Mouse (Mus musculus) limb, embryonic 12.5 days (tissue): Measurements from ENCODE around the gene Ppp4r4. TPM values are rescaled to one million over a fixed set of nuclear protein-coding genes. Genes with fewer than 3 reads are reported as not detected.

Experiments used
- ATAC-seq: fragments of 200-750 bp; cut with Nextera tagmentation; 2 replicates; pipeline ENCODE4 v1.8.0; 2017; ENCODE audit warnings: low read depth, moderate TSS enrichment; ENCODE audit not compliant: insufficient number of reproducible peaks, insufficient read depth, low FRiP score, low TSS enrichment
- H3K27ac ChIP-seq: fragments of 300-500 bp; sonication (generic); 2 replicates; pipeline ENCODE4 v1.5.1; 2016; ENCODE audit warnings: mild to moderate bottlenecking, moderate library complexity
- H3K27me3 ChIP-seq: fragments of 300-500 bp; sonication (generic); 2 replicates; pipeline ENCODE4 v1.6.1; 2016; ENCODE audit warnings: mild to moderate bottlenecking, moderate library complexity
- H3K36me3 ChIP-seq: fragments of 300-500 bp; sonication (generic); 2 replicates; pipeline ENCODE4 v1.6.1; 2016; ENCODE audit warnings: mild to moderate bottlenecking, moderate library complexity
- H3K4me1 ChIP-seq: fragments of 300-500 bp; sonication (generic); replicated peaks from 2 replicates; pipeline ENCODE4 v1.6.1; 2016
- H3K4me2 ChIP-seq: fragments of 300-500 bp; sonication (generic); 2 replicates; pipeline ENCODE4 v1.6.1; 2016; ENCODE audit warnings: mild to moderate bottlenecking, moderate library complexity
- H3K4me3 ChIP-seq: fragments of 300-500 bp; sonication (generic); replicated peaks from 2 replicates; pipeline ENCODE4 v1.5.1; 2016; ENCODE audit warnings: mild to moderate bottlenecking
- H3K9ac ChIP-seq: fragments of 300-500 bp; sonication (generic); replicated peaks from 2 replicates; pipeline ENCODE4 v1.6.1; 2016; ENCODE audit warnings: mild to moderate bottlenecking, moderate library complexity
- H3K9me3 ChIP-seq: fragments of 300-500 bp; sonication (generic); 2 replicates; pipeline ENCODE4 v1.6.1; 2016; ENCODE audit warnings: mild to moderate bottlenecking, moderate library complexity
- WGBS: fragments of 180-500 bp; shearing (Covaris S2); methylation state at CpG from one replicate; pipeline ENCODE4 v1.1.7; 2016; 5-methylcytosine and 5-hydroxymethylcytosine counted together
- polyA plus RNA-seq: library from polyadenylated mRNA; unstranded; fragments of >200 nt; fragmentation: Nextera tagmentation; extraction: Ambion mirVana; gene quantifications from 2 replicates; pipeline ENCODE4 v1.2.1, GENCODE M21; 2016

Ppp4r4 gene
- polyA plus RNA-seq, 1 experiment from 2014 or later, result 1.9 TPM

DNA sequence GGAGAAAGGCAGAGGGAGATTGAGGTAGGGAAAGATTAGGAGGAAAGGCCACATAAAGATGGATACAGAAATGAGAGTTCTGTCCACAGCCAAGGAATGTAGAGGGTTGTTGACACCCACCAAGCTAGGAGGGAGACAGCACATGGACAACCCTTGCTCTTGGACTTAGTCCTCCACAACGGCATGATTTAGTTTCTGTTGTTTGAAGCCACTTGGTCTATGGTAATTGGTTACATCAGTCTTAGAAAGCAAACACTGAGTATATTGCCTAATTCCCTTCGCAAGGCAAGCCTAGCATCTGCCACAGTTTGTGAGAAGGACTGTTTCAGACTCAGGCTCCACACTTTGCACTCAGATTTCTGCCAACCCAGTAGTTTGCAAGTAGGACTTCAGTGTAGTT lies 103.8 kb downstream of the Ppp4r4 start:
- H3K27me3 ChIP-seq, result no peaks in the 10 kb centered on the region
- no peaks in the 10 kb centered on the region for H3K4me1 ChIP-seq
- 76% methylated on average over 2 of the region's 2 CpGs for WGBS
- no peak overlapping the region for H3K4me3 ChIP-seq
- H3K9ac ChIP-seq, result no peak overlapping the region
- no peak overlapping the region for H3K27ac ChIP-seq
- no peak for ATAC-seq
- H3K36me3 ChIP-seq, result no peaks in the 10 kb centered on the region
- no peak overlapping the region for H3K4me2 ChIP-seq
- no peaks in the 10 kb centered on the region for H3K9me3 ChIP-seq

DNA sequence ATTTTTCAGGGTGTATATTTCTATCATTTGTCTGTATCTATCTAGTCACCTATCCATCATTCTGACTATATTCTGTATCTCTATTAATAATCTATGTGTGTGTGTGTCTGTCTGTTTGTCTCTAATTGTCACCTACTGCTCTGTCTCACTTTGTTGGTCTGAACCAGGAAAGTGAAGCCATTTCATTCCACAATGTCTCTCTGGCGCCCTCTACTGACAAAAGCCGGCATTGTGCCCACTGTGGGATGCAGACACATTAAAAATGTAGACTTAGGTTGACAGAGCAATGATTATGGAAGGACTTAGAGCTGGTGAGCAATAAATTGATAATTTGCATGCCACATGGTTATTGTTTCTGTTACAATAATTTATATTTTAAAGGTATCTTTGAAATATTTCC lies 111.3 kb downstream of the Ppp4r4 start:
- 2% methylated on average over 2 of the region's 2 CpGs for WGBS
- no peak for ATAC-seq
- no peak overlapping the region for H3K27ac ChIP-seq
- no peaks in the 10 kb centered on the region for H3K4me1 ChIP-seq
- no peak overlapping the region for H3K4me3 ChIP-seq
- H3K4me2 ChIP-seq, result no peak overlapping the region
- H3K9ac ChIP-seq, result no peak overlapping the region
- H3K27me3 ChIP-seq, result no peaks in the 10 kb centered on the region
- no peaks in the 10 kb centered on the region for H3K9me3 ChIP-seq
- H3K36me3 ChIP-seq, result no peaks in the 10 kb centered on the region

GRCm38 (mm10) chr12:103643818-103644217 lies 111.7 kb downstream of the Ppp4r4 start:
- ATAC-seq, result no peak
- H3K27me3 ChIP-seq, result no peaks in the 10 kb centered on the region
- H3K4me3 ChIP-seq, result no peak overlapping the region
- H3K36me3 ChIP-seq, result no peaks in the 10 kb centered on the region
- no peak overlapping the region for H3K27ac ChIP-seq
- no peak overlapping the region for H3K4me2 ChIP-seq
- no peak overlapping the region for H3K9ac ChIP-seq
- WGBS, result 79% methylated on average over 3 of the region's 3 CpGs
- no peaks in the 10 kb centered on the region for H3K4me1 ChIP-seq
- H3K9me3 ChIP-seq, result no peaks in the 10 kb centered on the region

- Histone ChIP-seq H3K4me2 (no peak overlapping the region), H3K9me3 (no peaks in the 10 kb centered on the region), H3K27ac (no peak overlapping the region), H3K4me1 (no peaks in the 10 kb centered on the region), H3K9ac (no peak overlapping the region), H3K36me3 (no peaks in the 10 kb centered on the region), H3K27me3 (no peaks in the 10 kb centered on the region), H3K4me3 (no peak overlapping the region)
- WGBS, result 48% methylated on average over 5 of the region's 5 CpGs
- ATAC-seq, result no peak
These were observed 112.5 kb downstream of the Ppp4r4 start for GRCm38 (mm10) chr12:103644601-103645000.

- no peak for ATAC-seq
- Histone ChIP-seq H3K9ac (no peak overlapping the region), H3K4me1 (no peaks in the 10 kb centered on the region), H3K36me3 (no peaks in the 10 kb centered on the region), H3K9me3 (peaks cover 3% of the 10 kb centered on the region; the same call in 1 of the 2 replicates), H3K27me3 (no peaks in the 10 kb centered on the region), H3K4me2 (no peak overlapping the region), H3K4me3 (no peak overlapping the region), H3K27ac (no peak overlapping the region)
- WGBS, result 82% methylated on average over 2 of the region's 2 CpGs
These were observed 114.2 kb downstream of the Ppp4r4 start for GRCm38 (mm10) chr12:103646314-103646713.

- ATAC-seq, result no peak
- no peaks in the 10 kb centered on the region for H3K36me3 ChIP-seq
- 92% methylated on average over 2 of the region's 2 CpGs for WGBS
- H3K4me1 ChIP-seq, result no peaks in the 10 kb centered on the region
- no peak overlapping the region for H3K9ac ChIP-seq
- no peaks in the 10 kb centered on the region for H3K27me3 ChIP-seq
- H3K9me3 ChIP-seq, result peaks cover 3% of the 10 kb centered on the region; the same call in 1 of the 2 replicates
- H3K4me2 ChIP-seq, result no peak overlapping the region
- no peak overlapping the region for H3K27ac ChIP-seq
- no peak overlapping the region for H3K4me3 ChIP-seq
These were observed 121.8 kb downstream of the Ppp4r4 start for GRCm38 (mm10) chr12:103653836-103654235.

DNA sequence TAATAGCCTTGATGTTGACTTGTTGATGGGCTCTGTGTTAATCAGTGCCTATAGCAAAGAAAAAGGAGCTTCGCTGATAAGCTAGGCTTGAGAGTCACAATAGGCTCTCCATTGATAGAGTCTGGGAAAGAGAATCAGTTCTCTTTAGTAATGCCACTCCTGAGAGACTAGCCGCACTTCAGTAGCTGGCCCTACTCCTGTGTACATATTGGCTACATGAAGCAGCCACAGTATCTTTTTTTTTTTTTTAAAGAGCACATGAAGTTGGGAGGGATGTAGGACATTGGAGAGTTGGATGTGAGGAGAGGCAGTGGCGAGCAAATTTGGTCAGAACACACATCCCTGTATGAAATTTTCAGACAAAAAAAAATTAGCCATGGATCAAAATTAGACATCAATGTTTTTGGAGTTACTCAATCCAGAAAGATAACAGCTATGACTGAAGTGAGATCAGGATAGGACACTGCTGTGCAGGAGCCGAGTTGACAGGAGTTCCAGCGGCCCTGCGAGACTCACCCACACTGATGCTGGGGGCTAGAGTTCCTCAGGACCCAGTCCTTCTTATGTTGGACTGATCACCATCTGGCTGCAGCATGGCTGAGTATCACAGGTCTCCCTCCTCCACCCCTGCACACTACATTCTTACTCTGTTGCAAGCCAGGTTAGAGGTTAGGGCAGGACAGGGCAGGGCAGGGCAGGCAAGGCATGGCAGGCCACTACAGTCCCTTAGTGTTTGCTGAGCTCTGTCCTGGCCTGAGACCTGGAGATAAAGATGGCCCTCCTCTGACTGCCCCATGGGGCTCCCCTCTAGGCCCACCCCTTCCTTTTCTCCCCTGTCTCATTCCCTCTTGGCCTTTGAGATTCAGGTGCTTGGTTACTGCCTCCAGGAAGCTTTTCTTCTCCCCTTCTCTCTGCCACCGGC lies 123.3 kb downstream of the Ppp4r4 start:
- Histone ChIP-seq H3K9ac (no peak overlapping the region), H3K4me2 (no peak overlapping the region), H3K27ac (no peak overlapping the region), H3K4me1 (no peaks in the 10 kb centered on the region), H3K4me3 (no peak overlapping the region), H3K9me3 (no peaks in the 10 kb centered on the region; the same call in 1 of the 2 replicates), H3K27me3 (no peaks in the 10 kb centered on the region), H3K36me3 (no peaks in the 10 kb centered on the region)
- ATAC-seq, result no peak
- WGBS, result 84% methylated on average over 7 of the region's 7 CpGs

DNA sequence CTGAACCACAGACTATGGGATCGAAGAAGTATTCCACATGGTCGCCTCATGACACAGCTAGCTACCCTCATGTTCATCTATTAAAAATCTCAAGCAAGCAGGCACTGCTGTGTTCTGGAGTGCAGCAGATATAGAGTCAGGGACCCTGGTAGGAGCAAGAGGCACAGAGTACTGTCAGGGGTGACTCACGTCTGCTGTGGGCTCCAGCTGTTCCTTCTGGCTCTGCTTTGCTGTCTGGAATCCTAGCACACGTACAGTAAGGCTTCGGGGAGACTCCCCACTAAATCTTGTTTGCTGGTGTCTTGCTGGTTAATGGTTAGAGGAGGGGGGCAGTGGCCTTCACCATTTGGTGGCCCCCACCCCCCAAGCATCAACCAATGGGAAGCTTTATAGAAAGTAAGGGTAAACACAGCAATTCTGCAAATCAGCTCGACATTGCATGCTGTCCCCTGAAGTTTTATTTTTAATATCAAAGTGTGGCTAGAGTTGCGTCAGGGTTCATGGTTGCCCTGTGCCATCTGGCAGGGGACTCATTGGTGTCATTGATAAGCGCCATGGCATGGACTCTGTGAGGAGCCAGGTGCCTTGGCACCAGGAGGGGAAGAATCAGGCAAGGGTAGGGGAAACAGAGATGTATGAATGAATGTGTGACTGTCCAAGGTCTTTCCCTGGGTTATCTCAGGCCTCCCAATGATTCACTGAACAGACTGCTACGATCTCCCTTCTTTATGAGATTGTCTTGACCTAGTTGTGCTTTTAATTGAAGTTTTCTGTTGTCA lies 125.0 kb downstream of the Ppp4r4 start, which contains the start of gene Serpina6:
Gene Serpina6 (minus strand): TSS at position 365 of the 779 bp plus-strand sequence.
- Histone ChIP-seq H3K27ac (no peak within 1 kb of the TSS), H3K9me3 (no peaks in the 10 kb centered on the region), H3K4me3 (no peak within 1 kb of the TSS), H3K9ac (no peak within 1 kb of the TSS), H3K4me2 (no peak within 1 kb of the TSS), H3K4me1 (no peaks in the 10 kb centered on the region), H3K36me3 (no peaks in the 10 kb centered on the region), H3K27me3 (no peaks in the 10 kb centered on the region)
- WGBS, result 77% methylated on average over 9 of the region's 9 CpGs
- no peak for ATAC-seq

DNA sequence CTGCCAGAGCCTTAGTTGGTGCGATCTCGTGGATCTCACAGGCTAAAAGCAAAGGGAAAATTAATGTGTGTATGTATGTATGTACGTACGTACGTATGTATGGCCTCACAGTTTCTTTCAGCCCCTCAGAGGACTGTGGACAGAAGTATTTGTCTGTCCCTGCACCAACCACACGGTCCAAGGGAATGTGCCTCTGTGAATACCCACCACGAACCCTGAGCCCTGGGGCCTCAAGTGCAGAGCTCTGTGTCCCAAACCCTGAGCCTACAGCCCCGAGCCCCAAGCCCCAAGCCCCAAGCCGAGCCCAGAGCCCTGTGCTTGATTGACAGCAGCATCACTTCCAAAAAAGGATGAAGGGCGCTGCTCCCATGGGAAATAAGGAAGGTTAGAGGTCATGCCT lies 125.9 kb downstream of the Ppp4r4 start:
- H3K27me3 ChIP-seq, result no peaks in the 10 kb centered on the region
- H3K9me3 ChIP-seq, result no peaks in the 10 kb centered on the region
- no peaks in the 10 kb centered on the region for H3K36me3 ChIP-seq
- no peak for ATAC-seq
- no peak overlapping the region for H3K9ac ChIP-seq
- no peak overlapping the region for H3K4me2 ChIP-seq
- WGBS, result 87% methylated on average over 10 of the region's 10 CpGs
- H3K27ac ChIP-seq, result no peak overlapping the region
- no peak overlapping the region for H3K4me3 ChIP-seq
- no peaks in the 10 kb centered on the region for H3K4me1 ChIP-seq

- Histone ChIP-seq H3K9ac (no peak overlapping the region), H3K27ac (no peak overlapping the region), H3K9me3 (no peaks in the 10 kb centered on the region), H3K27me3 (no peaks in the 10 kb centered on the region), H3K4me2 (no peak overlapping the region), H3K4me3 (no peak overlapping the region), H3K36me3 (no peaks in the 10 kb centered on the region), H3K4me1 (no peaks in the 10 kb centered on the region)
- WGBS, result 82% methylated on average over 2 of the region's 2 CpGs
- no peak for ATAC-seq
These were observed 127.1 kb downstream of the Ppp4r4 start for GRCm38 (mm10) chr12:103659171-103659570.

DNA sequence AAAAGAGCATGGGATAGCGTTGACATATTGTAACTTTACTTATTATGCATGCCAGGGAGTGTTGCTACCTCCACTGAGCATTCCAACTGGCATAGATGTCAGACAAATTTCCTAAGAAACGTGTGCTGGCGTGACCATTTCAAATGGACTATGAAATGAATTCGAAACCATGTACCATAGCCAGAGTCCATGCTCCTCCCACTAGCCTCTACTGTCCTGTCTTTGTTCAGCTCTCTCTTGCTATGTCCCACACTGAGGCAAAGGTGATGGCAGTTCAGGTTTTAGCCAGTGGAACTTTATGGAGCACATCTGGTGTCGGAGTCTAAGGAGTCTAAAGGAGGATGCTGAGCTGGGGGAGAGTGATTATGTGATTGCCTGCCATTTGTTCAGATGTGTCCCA lies 128.0 kb downstream of the Ppp4r4 start:
- H3K4me2 ChIP-seq, result no peak overlapping the region
- no peaks in the 10 kb centered on the region for H3K9me3 ChIP-seq
- H3K27me3 ChIP-seq, result no peaks in the 10 kb centered on the region
- H3K4me1 ChIP-seq, result no peaks in the 10 kb centered on the region
- H3K9ac ChIP-seq, result no peak overlapping the region
- ATAC-seq, result no peak
- H3K27ac ChIP-seq, result no peak overlapping the region
- H3K36me3 ChIP-seq, result no peaks in the 10 kb centered on the region
- H3K4me3 ChIP-seq, result no peak overlapping the region
- 78% methylated on average over 5 of the region's 5 CpGs for WGBS
